Mouse (Mus musculus): ENCODE measurements at regions not wholly inside any gene's neighbourhood (a gene's known extent, or its start where the extent isn't known, plus 50 kb on each side); places are given as distances from the start of the nearest gene placed in this dataset.

DNA sequence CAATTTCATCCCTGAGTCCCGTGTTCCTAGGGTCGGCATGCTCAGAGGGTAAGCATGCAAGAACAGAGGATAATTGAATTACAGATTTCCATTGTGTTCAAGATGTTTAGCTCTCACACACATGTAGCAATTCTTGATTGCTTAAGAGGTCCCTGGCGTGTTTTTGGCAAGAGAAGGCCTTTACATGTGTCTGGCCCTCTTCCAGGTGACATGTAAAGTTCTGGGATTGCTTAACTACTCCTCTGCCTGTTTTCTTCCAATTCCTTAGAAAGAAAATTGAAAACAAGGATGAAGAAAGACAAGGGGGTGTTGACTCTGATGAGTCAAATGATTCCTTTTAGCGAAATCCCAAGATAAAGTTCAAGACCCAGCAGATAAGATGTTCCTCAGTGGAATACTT lies 285.1 kb downstream of the Lyplal1 start:
- TF ChIP-seq CTCF (IDR thresholded peaks at IDR 0.05; ENCODE audit: control insufficient read depth, insufficient read depth, insufficient replicate concordance, low read depth, low read length) (no peak), POLR2A (IDR thresholded peaks at IDR 0.05; ENCODE audit: control insufficient read depth, low read depth, low read length) (no peak)

All from testis, adult 2 months (tissue).